Mouse (Mus musculus): ENCODE data around the gene Fam161a. TPM values are rescaled to one million over a fixed set of nuclear protein-coding genes. Genes with fewer than 3 reads are reported as not detected.

The Fam161a gene
- polyA plus RNA-seq, 1 experiment, result 0.39 TPM

- H3K36me3 ChIP-seq (replicated peaks; ENCODE audit: low read length), result peaks cover 26% of the 10 kb centered on the region
- no peaks in the 10 kb centered on the region for H3K9me3 ChIP-seq
- peak overlapping the region; percentile 98 for H3K4me3 ChIP-seq (replicated peaks)
- no peak for TF ChIP-seq GATA1 (IDR thresholded peaks at IDR 0.05; ENCODE audit: borderline replicate concordance, low read length)
- TF ChIP-seq FLI1 (IDR thresholded peaks at IDR 0.05; ENCODE audit: low read length), result no peak
- peaks cover 22% of the 10 kb centered on the region for H3K4me1 ChIP-seq
- H3K27me3 ChIP-seq (replicated peaks), result no peaks in the 10 kb centered on the region
These were observed 17.5 kb upstream of the Fam161a start for GRCm38 (mm10) chr11:22989786-22990185.

GRCm38 (mm10) chr11:22990393-22991126 is 16.8 kb upstream of the Fam161a start, which contains the start of gene Cct4:
TSS of gene Cct4 (plus strand) at chr11:22990519.
- Histone ChIP-seq H3K36me3 (replicated peaks; ENCODE audit: low read length) (peaks cover 34% of the 10 kb centered on the region), H3K4me3 (replicated peaks) (peak within 1 kb of the TSS; percentile 98), H3K9me3 (no peaks in the 10 kb centered on the region), H3K27me3 (replicated peaks) (no peaks in the 10 kb centered on the region), H3K4me1 (peaks cover 19% of the 10 kb centered on the region)
- TF ChIP-seq GATA1 (IDR thresholded peaks at IDR 0.05; ENCODE audit: borderline replicate concordance, low read length) (no peak), FLI1 (IDR thresholded peaks at IDR 0.05; ENCODE audit: low read length) (0 out of 2 replicates have a peak, but pooled peaks have one; percentile 29)

GRCm38 (mm10) chr11:22991218-22991835 is 16.0 kb upstream of the Fam161a start:
- no peaks in the 10 kb centered on the region for H3K9me3 ChIP-seq
- H3K36me3 ChIP-seq (replicated peaks; ENCODE audit: low read length), result peaks cover 42% of the 10 kb centered on the region
- TF ChIP-seq FLI1 (IDR thresholded peaks at IDR 0.05; ENCODE audit: low read length) (no peak), GATA1 (IDR thresholded peaks at IDR 0.05; ENCODE audit: borderline replicate concordance, low read length) (no peak)
- peaks cover 19% of the 10 kb centered on the region for H3K4me1 ChIP-seq
- H3K27me3 ChIP-seq (replicated peaks), result no peaks in the 10 kb centered on the region
- H3K4me3 ChIP-seq (replicated peaks), result peak overlapping the region; percentile 98

- no peak overlapping the region for H3K4me3 ChIP-seq (replicated peaks)
- H3K4me1 ChIP-seq, result peaks cover 18% of the 10 kb centered on the region
- no peaks in the 10 kb centered on the region for H3K9me3 ChIP-seq
- peaks cover 70% of the 10 kb centered on the region for H3K36me3 ChIP-seq (replicated peaks; ENCODE audit: low read length)
- TF ChIP-seq FLI1 (IDR thresholded peaks at IDR 0.05; ENCODE audit: low read length), result no peak
- TF ChIP-seq GATA1 (IDR thresholded peaks at IDR 0.05; ENCODE audit: borderline replicate concordance, low read length), result no peak
- H3K27me3 ChIP-seq (replicated peaks), result no peaks in the 10 kb centered on the region
These were observed 13.1 kb upstream of the Fam161a start for GRCm38 (mm10) chr11:22994271-22994670.

GRCm38 (mm10) chr11:22995461-22995860 is 11.9 kb upstream of the Fam161a start:
- H3K4me3 ChIP-seq (replicated peaks), result no peak overlapping the region
- H3K9me3 ChIP-seq, result no peaks in the 10 kb centered on the region
- H3K4me1 ChIP-seq, result peaks cover 12% of the 10 kb centered on the region
- TF ChIP-seq FLI1 (IDR thresholded peaks at IDR 0.05; ENCODE audit: low read length) (no peak), GATA1 (IDR thresholded peaks at IDR 0.05; ENCODE audit: borderline replicate concordance, low read length) (no peak)
- peaks cover 82% of the 10 kb centered on the region for H3K36me3 ChIP-seq (replicated peaks; ENCODE audit: low read length)
- no peaks in the 10 kb centered on the region for H3K27me3 ChIP-seq (replicated peaks)

- H3K9me3 ChIP-seq, result no peaks in the 10 kb centered on the region
- TF ChIP-seq GATA1 (IDR thresholded peaks at IDR 0.05; ENCODE audit: borderline replicate concordance, low read length), result no peak
- no peak for TF ChIP-seq FLI1 (IDR thresholded peaks at IDR 0.05; ENCODE audit: low read length)
- no peaks in the 10 kb centered on the region for H3K27me3 ChIP-seq (replicated peaks)
- H3K36me3 ChIP-seq (replicated peaks; ENCODE audit: low read length), result peaks cover 99% of the 10 kb centered on the region
- no peaks in the 10 kb centered on the region; the same call in 1 of the 2 replicates for H3K4me1 ChIP-seq
- no peak overlapping the region for H3K4me3 ChIP-seq (replicated peaks)
These were observed 9.0 kb upstream of the Fam161a start for GRCm38 (mm10) chr11:22998308-22998707.

- no peaks in the 10 kb centered on the region for H3K9me3 ChIP-seq
- H3K4me3 ChIP-seq (replicated peaks), result no peak overlapping the region
- peaks cover 11% of the 10 kb centered on the region for H3K4me1 ChIP-seq
- H3K27me3 ChIP-seq (replicated peaks), result no peaks in the 10 kb centered on the region
- no peak for TF ChIP-seq FLI1 (IDR thresholded peaks at IDR 0.05; ENCODE audit: low read length)
- TF ChIP-seq GATA1 (IDR thresholded peaks at IDR 0.05; ENCODE audit: borderline replicate concordance, low read length), result no peak
- peaks cover 54% of the 10 kb centered on the region for H3K36me3 ChIP-seq (replicated peaks; ENCODE audit: low read length)
These were observed 2.1 kb upstream of the Fam161a start for GRCm38 (mm10) chr11:23005276-23005675.

DNA sequence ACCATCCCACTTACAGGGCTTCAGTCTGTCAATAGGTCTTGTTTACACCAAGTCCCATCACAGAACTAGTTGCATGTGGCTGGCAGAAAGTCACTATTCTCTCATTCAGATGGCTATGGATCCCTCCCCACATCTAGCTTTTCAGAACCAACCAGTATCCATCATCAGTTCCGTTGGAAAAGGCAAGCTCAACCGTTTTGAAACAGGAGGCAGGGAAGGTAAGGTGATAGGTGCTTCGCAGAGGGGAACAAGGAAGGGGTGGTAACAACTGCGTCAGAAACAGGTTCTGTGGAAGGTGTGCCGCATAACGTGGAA is 208 bp upstream of the Fam161a start:
- Histone ChIP-seq H3K9me3 (no peaks in the 10 kb centered on the region), H3K4me1 (peaks cover 11% of the 10 kb centered on the region), H3K4me3 (replicated peaks) (peak overlapping the region; percentile 96), H3K36me3 (replicated peaks; ENCODE audit: low read length) (peaks cover 35% of the 10 kb centered on the region), H3K27me3 (replicated peaks) (peaks cover 3% of the 10 kb centered on the region)
- TF ChIP-seq FLI1 (IDR thresholded peaks at IDR 0.05; ENCODE audit: low read length), result no peak
- TF ChIP-seq GATA1 (IDR thresholded peaks at IDR 0.05; ENCODE audit: borderline replicate concordance, low read length), result no peak

DNA sequence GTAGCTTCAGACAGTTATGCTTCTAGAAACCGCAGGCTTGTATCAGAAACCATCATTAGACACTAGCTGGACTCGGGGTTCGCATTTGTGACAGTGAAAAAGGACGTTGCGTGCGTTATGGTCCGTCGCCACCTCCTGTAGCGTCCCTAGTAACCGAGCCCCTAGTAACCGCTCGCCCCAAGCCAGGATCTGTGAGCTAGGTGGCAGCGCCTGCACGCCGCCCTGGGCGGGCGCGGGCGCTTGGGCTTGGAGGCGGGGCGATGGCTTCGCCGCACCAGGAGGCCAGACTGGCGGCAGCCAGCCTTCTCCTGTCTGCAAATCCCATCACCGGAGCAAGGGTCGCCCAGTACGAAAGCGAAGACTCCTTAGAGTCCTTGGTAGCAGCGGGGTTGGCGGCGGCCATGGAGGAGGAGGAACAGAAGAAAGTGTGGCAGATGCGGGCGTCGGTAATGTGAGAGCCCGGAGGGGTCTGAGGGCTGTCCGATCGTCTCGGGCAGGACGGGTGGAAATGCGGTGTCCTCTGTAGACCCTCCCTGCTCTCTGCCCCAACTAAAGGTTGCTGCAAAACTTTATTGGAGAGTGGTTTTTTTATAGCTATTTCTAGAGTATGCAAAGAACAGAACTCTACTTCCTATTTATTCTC is 971 bp downstream of the Fam161a start:
- H3K27me3 ChIP-seq (replicated peaks), result peaks cover 3% of the 10 kb centered on the region

GRCm38 (mm10) chr11:23008824-23009200 is 1.5 kb downstream of the Fam161a start:
- H3K4me1 ChIP-seq, result peaks cover 11% of the 10 kb centered on the region
- H3K9me3 ChIP-seq, result no peaks in the 10 kb centered on the region
- peak overlapping the region; percentile 96 for H3K4me3 ChIP-seq (replicated peaks)
- no peak for TF ChIP-seq GATA1 (IDR thresholded peaks at IDR 0.05; ENCODE audit: borderline replicate concordance, low read length)
- no peak for TF ChIP-seq FLI1 (IDR thresholded peaks at IDR 0.05; ENCODE audit: low read length)
- H3K36me3 ChIP-seq (replicated peaks; ENCODE audit: low read length), result peaks cover 18% of the 10 kb centered on the region
- peaks cover 3% of the 10 kb centered on the region for H3K27me3 ChIP-seq (replicated peaks)

More for the DNA sequence above, 971 bp downstream of the Fam161a start:
- peaks cover 24% of the 10 kb centered on the region for H3K36me3 ChIP-seq (replicated peaks; ENCODE audit: low read length)
- no peaks in the 10 kb centered on the region for H3K9me3 ChIP-seq
- peak overlapping the region; percentile 96 for H3K4me3 ChIP-seq (replicated peaks)
- no peak for TF ChIP-seq FLI1 (IDR thresholded peaks at IDR 0.05; ENCODE audit: low read length)
- TF ChIP-seq GATA1 (IDR thresholded peaks at IDR 0.05; ENCODE audit: borderline replicate concordance, low read length), result no peak
- peaks cover 11% of the 10 kb centered on the region for H3K4me1 ChIP-seq
